Mouse (Mus musculus) MEL (cell line): ENCODE measurements around the gene Parva. TPM values are rescaled to one million over a fixed set of nuclear protein-coding genes. Genes with fewer than 3 reads are reported as not detected.

Experiments used
- DNase-seq: peaks from one replicate; pipeline ENCODE4 v3.0.0; 2011; ENCODE audit warnings: low read depth, low spot score
- H3K27ac ChIP-seq: 2 replicates; pipeline ENCODE4 v1.5.1; 2012; ENCODE audit warnings: low read depth, mild to moderate bottlenecking, control low read depth, low read length, moderate library complexity; ENCODE audit not compliant: control insufficient read depth
- H3K27me3 ChIP-seq, 2 experiments: fragments of 150-350 bp in 1 of 2; sonication (generic) in 1 of 2; 2 replicates each; pipeline ENCODE4 v1.6.1; 2012; ENCODE audit warnings: low read length in 2 of 2, mild to moderate bottlenecking in 2 of 2, improper control_type of control experiment in 1 of 2, moderate library complexity in 1 of 2; ENCODE audit not compliant: insufficient read depth in 2 of 2, control insufficient read depth in 1 of 2
- H3K36me3 ChIP-seq, 2 experiments: 2 replicates each; pipeline ENCODE4 v1.6.1; 2012 to 2014; ENCODE audit warnings: low read length in 2 of 2, improper control_type of control experiment in 1 of 2, inconsistent platforms in 1 of 2, mild to moderate bottlenecking in 1 of 2; ENCODE audit not compliant: insufficient read depth in 2 of 2, control insufficient read depth in 1 of 2
- H3K4me1 ChIP-seq, 2 experiments: fragments of 150-350 bp in 1 of 2; sonication (generic) in 1 of 2; 2 replicates each; pipeline ENCODE4 v1.6.1; 2012; ENCODE audit warnings: low read length in 2 of 2, improper control_type of control experiment in 1 of 2, mild to moderate bottlenecking in 1 of 2; ENCODE audit not compliant: insufficient read depth in 2 of 2, control insufficient read depth in 1 of 2
- H3K4me3 ChIP-seq, 2 experiments: fragments of 150-350 bp in 1 of 2; sonication (generic) in 1 of 2; 2 replicates each; pipeline ENCODE4 v1.5.1; 2012; ENCODE audit warnings: low read depth in 2 of 2, low read length in 2 of 2, mild to moderate bottlenecking in 2 of 2, moderate library complexity in 2 of 2, control low read depth in 1 of 2, improper control_type of control experiment in 1 of 2; ENCODE audit not compliant: control insufficient read depth in 1 of 2, insufficient read depth in 1 of 2
- H3K79me2 ChIP-seq: 2 replicates; pipeline ENCODE4 v1.6.1; 2012; ENCODE audit warnings: mild to moderate bottlenecking, low read length, moderate library complexity; ENCODE audit not compliant: control insufficient read depth, poor library complexity, insufficient read depth
- H3K9ac ChIP-seq: 2 replicates; pipeline ENCODE4 v1.6.1; 2012; ENCODE audit warnings: low read depth, mild to moderate bottlenecking, control low read depth, low read length, moderate library complexity; ENCODE audit not compliant: control insufficient read depth, poor library complexity, severe bottlenecking
- H3K9me3 ChIP-seq: fragments of 150-350 bp; sonication (generic); replicated peaks from 2 replicates; pipeline ENCODE4 v1.6.1; 2012; ENCODE audit warnings: mild to moderate bottlenecking, low read length, improper control_type of control experiment, moderate library complexity; ENCODE audit not compliant: insufficient read depth
- CHD1 ChIP-seq: IDR thresholded peaks from 2 replicates; pipeline ENCODE4 v1.6.1; 2012; ENCODE audit warnings: low read depth, mild to moderate bottlenecking, inconsistent platforms, low read length, improper control_type of control experiment
- EP300 ChIP-seq, 2 experiments: IDR thresholded peaks; 2 replicates each; pipeline ENCODE4 v1.6.1; 2011; ENCODE audit warnings: improper control_type of control experiment in 2 of 2, low read length in 2 of 2, low read depth in 1 of 2, mild to moderate bottlenecking in 1 of 2
- ETS1 ChIP-seq: IDR thresholded peaks from 2 replicates; pipeline ENCODE4 v1.6.1; 2012; ENCODE audit warnings: low read depth, mild to moderate bottlenecking, inconsistent platforms, low read length, improper control_type of control experiment, moderate library complexity
- GABPA ChIP-seq: IDR thresholded peaks from 2 replicates; pipeline ENCODE4 v1.6.1; 2012; ENCODE audit warnings: low read depth, mild to moderate bottlenecking, inconsistent platforms, low read length, improper control_type of control experiment, moderate library complexity
- JUND ChIP-seq: IDR thresholded peaks from 2 replicates; pipeline ENCODE4 v1.6.1; 2011; ENCODE audit warnings: low read depth, mild to moderate bottlenecking, improper control_type of control experiment, low read length
- KAT2A ChIP-seq: conservative IDR thresholded peaks from 2 replicates; pipeline ENCODE4 v1.6.1; 2012; ENCODE audit warnings: low read depth, low read length, improper control_type of control experiment, inconsistent platforms
- MAFK ChIP-seq: IDR thresholded peaks from 2 replicates; pipeline ENCODE4 v1.6.1; 2011; ENCODE audit warnings: low read depth, mild to moderate bottlenecking, low read length, improper control_type of control experiment, borderline replicate concordance
- MAZ ChIP-seq: IDR thresholded peaks from 2 replicates; pipeline ENCODE4 v1.6.1; 2012; ENCODE audit warnings: low read depth, mild to moderate bottlenecking, inconsistent platforms, low read length, improper control_type of control experiment
- MEF2A ChIP-seq: IDR thresholded peaks from 2 replicates; pipeline ENCODE4 v1.6.1; 2014; ENCODE audit warnings: low read depth, mild to moderate bottlenecking, inconsistent platforms, low read length, improper control_type of control experiment; ENCODE audit not compliant: poor library complexity, insufficient replicate concordance, severe bottlenecking; ENCODE audit errors: extremely low read depth
- MXI1 ChIP-seq: IDR thresholded peaks from 2 replicates; pipeline ENCODE4 v1.6.1; 2011; ENCODE audit warnings: mild to moderate bottlenecking, low read depth, low read length, improper control_type of control experiment
- MYB ChIP-seq: IDR thresholded peaks from 2 replicates; pipeline ENCODE4 v1.6.1; 2011; ENCODE audit warnings: mild to moderate bottlenecking, low read depth, low read length, improper control_type of control experiment
- MYC ChIP-seq: IDR thresholded peaks from 2 replicates; pipeline ENCODE4 v1.6.1; 2011; ENCODE audit warnings: low read depth, mild to moderate bottlenecking, low read length, improper control_type of control experiment, moderate library complexity
- NELFE ChIP-seq: IDR thresholded peaks from 2 replicates; pipeline ENCODE4 v1.6.1; 2011; ENCODE audit warnings: low read depth, low read length, improper control_type of control experiment
- RCOR1 ChIP-seq: IDR thresholded peaks from 2 replicates; pipeline ENCODE4 v1.6.1; 2012; ENCODE audit warnings: low read depth, mild to moderate bottlenecking, inconsistent platforms, low read length, improper control_type of control experiment
- TAL1 ChIP-seq: IDR thresholded peaks from 2 replicates; pipeline ENCODE4 v1.6.1; 2012; ENCODE audit warnings: mild to moderate bottlenecking, inconsistent platforms, low read length, moderate library complexity, mixed read lengths
- TCF12 ChIP-seq: IDR thresholded peaks from 2 replicates; pipeline ENCODE4 v1.6.1; 2014; ENCODE audit warnings: low read depth, mild to moderate bottlenecking, inconsistent platforms, low read length, improper control_type of control experiment, moderate library complexity
- UBTF ChIP-seq: IDR thresholded peaks from 2 replicates; pipeline ENCODE4 v1.6.1; 2012; ENCODE audit warnings: low read depth, mild to moderate bottlenecking, inconsistent platforms, low read length, improper control_type of control experiment, moderate library complexity, borderline replicate concordance; ENCODE audit not compliant: insufficient read depth
- USF1 ChIP-seq: IDR thresholded peaks from 2 replicates; pipeline ENCODE4 v1.6.1; 2014; ENCODE audit warnings: low read depth, mild to moderate bottlenecking, inconsistent platforms, low read length, improper control_type of control experiment, moderate library complexity
- USF2 ChIP-seq, 2 experiments: IDR thresholded peaks; 2 replicates each; pipeline ENCODE4 v1.6.1; 2011 to 2012; ENCODE audit warnings: improper control_type of control experiment in 2 of 2, low read length in 2 of 2, borderline replicate concordance in 1 of 2, inconsistent platforms in 1 of 2, low read depth in 1 of 2, mild to moderate bottlenecking in 1 of 2; ENCODE audit not compliant: insufficient read depth in 1 of 2
- ZMIZ1 ChIP-seq: IDR thresholded peaks from 2 replicates; pipeline ENCODE4 v1.6.1; 2012; ENCODE audit warnings: low read depth, mild to moderate bottlenecking, inconsistent platforms, low read length, improper control_type of control experiment, moderate library complexity
- polyA plus RNA-seq, 2 experiments: library from polyadenylated mRNA; stranded (reverse) in 1 of 2; unstranded in 1 of 2; fragments of >175 nt in 1 of 2; fragments of >200 nt in 1 of 2; gene quantifications; 2 replicates each; pipeline versions ENCODE4 v1.2.1 to v1.2.4; 2012; ENCODE audit warnings: low replicate concordance in 2 of 2, low read depth in 1 of 2; ENCODE audit not compliant: insufficient read length in 2 of 2, insufficient read depth in 1 of 2, missing spikeins in 1 of 2
- total RNA-seq: library from RNA; depleted of rRNA; stranded (reverse); fragments of 300-350 nt; gene quantifications from 2 replicates; pipeline ENCODE4 v1.2.3, GENCODE M21; 2012

Parva gene
- total and polyA plus RNA-seq, 3 experiments, result not detected

DNA sequence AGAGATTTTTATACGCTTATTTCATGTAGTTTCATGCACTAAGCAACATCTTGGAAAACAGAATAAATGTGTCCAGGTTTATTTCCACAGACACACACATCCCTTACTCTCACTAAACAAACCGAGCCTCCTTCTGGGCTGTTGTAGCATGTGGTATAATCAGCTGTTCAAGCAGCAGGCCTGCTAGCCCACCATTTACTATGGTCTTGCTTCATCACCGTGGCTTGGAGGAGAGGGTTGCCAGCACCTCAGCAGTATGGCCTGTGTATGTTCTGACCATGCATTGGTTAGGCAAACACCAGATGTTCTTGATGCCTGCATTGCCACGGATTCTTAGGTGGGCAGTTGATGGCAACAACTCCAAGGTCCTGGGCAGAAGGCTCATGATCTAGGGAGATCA is 30.6 kb downstream of the Parva start:
- Histone ChIP-seq H3K9ac (no peak overlapping the region), H3K27ac (no peak overlapping the region), H3K9me3 (no peaks in the 10 kb centered on the region), H3K36me3 (no peaks in the 10 kb centered on the region), H3K4me1 (no peaks in the 10 kb centered on the region), H3K27me3 (no peaks in the 10 kb centered on the region), H3K4me3 (no peak overlapping the region), H3K79me2 (no peaks in the 10 kb centered on the region)
- no peak for DNase-seq
- TF ChIP-seq MXI1, result no peak
- TF ChIP-seq GABPA, result no peak
- TF ChIP-seq, all 39 proteins: peak for 0

DNA sequence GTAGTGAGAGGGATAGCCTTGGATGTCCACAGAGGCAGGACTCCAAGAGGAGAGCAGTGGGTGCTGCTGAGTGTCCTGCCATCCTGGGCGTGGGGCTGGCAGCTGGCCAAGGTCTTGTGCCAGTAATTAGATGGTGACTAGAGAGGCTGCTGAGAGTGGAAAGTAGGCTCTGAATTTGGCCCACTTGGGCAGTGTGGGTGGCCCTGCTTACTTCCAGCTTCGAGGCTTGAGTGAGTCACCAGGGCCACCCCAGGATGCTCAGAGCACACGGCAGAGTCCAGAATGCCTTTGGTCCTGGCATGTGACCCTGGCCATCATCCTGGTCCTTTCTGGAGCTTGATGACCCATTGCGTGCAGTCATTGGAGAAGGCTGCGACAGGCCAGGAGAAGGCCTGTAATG is 31.1 kb downstream of the Parva start:
- H3K36me3 ChIP-seq, result no peaks in the 10 kb centered on the region
- H3K9ac ChIP-seq, result no peak overlapping the region
- no peak for DNase-seq
- H3K79me2 ChIP-seq, result no peaks in the 10 kb centered on the region
- TF ChIP-seq MAFK (no peak), MEF2A (no peak), RCOR1 (no peak), EP300 (IDR thresholded peaks at IDR 0.05; ENCODE audit: low read depth in 1 of 2, low read length in 2 of 2) (no peak), TCF12 (no peak), USF1 (no peak), MXI1 (no peak), MYC (no peak), NELFE (no peak), KAT2A (no peak), ZMIZ1 (no peak), ETS1 (no peak), UBTF (no peak), CHD1 (no peak), TAL1 (no peak), MAZ (no peak), USF2 (IDR thresholded peaks at IDR 0.05; ENCODE audit: borderline replicate concordance in 1 of 2, insufficient read depth in 1 of 2, low read depth in 1 of 2, low read length in 2 of 2) (no peak), MYB (no peak), JUND (no peak)
- no peaks in the 10 kb centered on the region for H3K4me1 ChIP-seq
- no peaks in the 10 kb centered on the region for H3K27me3 ChIP-seq
- H3K9me3 ChIP-seq, result no peaks in the 10 kb centered on the region
- H3K27ac ChIP-seq, result no peak overlapping the region
- no peak overlapping the region for H3K4me3 ChIP-seq
